Mouse (Mus musculus): ENCODE data around the gene Ces4a.

DNA sequence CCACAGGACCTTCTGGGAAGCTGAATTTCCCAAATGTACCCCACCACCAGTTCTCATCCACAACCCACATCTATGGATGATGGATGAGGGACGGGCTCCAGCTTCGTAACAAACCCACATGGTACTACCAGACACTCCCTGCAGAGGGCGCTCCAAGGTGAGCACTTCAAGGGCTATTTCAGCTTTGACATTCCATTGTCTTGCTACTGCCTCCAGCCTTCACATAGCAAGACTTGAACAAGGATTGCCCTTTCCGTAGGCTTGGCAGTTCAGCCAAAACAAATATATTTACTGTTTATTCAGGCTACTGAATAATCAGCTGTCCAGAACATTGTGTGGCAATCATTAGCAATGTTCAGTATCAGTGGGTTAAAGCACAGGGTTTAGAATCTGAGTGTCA is 6.8 kb downstream of the Ces4a start:
- TF ChIP-seq GATA1 (IDR thresholded peaks at IDR 0.05; ENCODE audit: borderline replicate concordance, low read length) (no peak), FLI1 (IDR thresholded peaks at IDR 0.05; ENCODE audit: low read length) (no peak)

Measured in megakaryocyte, embryonic 14.5 days (primary cell).